Mouse (Mus musculus) heart, postnatal 14 days (tissue): Measurements from ENCODE around the gene Tsr1. TPM values are rescaled to one million over a fixed set of nuclear protein-coding genes. Genes with fewer than 3 reads are reported as not detected.

Experiments
- DNase-seq, 2 experiments: peaks; one replicate each; pipeline ENCODE4 v3.0.0; 2021 to 2022
- intact Hi-C: fragments of 180-260 bp; cut with DNase I; formaldehyde crosslinking; loops from one replicate; pipeline ENCODE4 v1.15.1; 2025
- microRNA-seq, 2 experiments: library from miRNA; unstranded; fragments of <30 nt; microRNA quantifications; one replicate each; pipeline ENCODE4 v1.2.0; 2021 to 2022
- total RNA-seq, 2 experiments: library from RNA; stranded (reverse); gene quantifications; 2 replicates each; pipeline ENCODE4 v1.2.3; 2021

The Tsr1 gene
- total RNA-seq, 2 experiments from 2014 or later: 13.5 to 14.2 TPM

DNA sequence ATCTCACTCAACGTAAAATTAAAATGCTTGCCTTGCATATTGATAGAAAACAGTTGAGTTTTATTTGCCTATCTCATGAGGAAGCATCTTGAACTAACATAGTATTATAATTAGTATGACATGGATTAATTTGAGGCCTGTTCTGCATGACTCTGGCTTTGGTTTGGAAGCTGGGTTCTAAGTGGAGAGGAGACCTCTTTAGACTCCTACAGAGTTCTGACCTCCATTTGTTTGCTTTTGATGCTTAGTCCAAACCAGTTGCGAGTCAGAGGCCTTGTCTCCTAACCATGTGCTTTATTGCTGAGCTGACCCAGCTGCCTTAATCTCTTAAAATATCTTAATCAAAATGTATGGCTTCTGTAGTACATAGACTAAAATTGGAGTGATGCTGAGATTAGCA is 59.7 kb downstream of the Tsr1 start:
- DNase-seq: no peak
- intact Hi-C loops: no loop called here

Small RNAs within 50 kb of the gene (microRNA-seq; reads per million reads assigned to microRNA genes)
- gene Mir6926: 0 to 1.6 reads per million in 2 experiments

Other genes starting within 250 kb of the Tsr1 start
- gene Cluh, start 248.6 kb upstream of the Tsr1 start, total RNA-seq: 100 to 1,000 TPM; 215 to 219 TPM
- 100 to 1,000 TPM; 200 to 201 TPM for gene Pafah1b1, start 173.4 kb upstream of the Tsr1 start, total RNA-seq
- 10 to 100 TPM; 11.2 to 14.2 TPM for gene Mettl16, start 127.2 kb upstream of the Tsr1 start, total RNA-seq
- 10 to 100 TPM; 10.5 to 11.6 TPM for gene Mnt, start 67.2 kb upstream of the Tsr1 start, total RNA-seq
- gene Sgsm2, start 1.0 kb upstream of the Tsr1 start, total RNA-seq: 1 to 10 TPM; 7.0 to 7.3 TPM
- gene Smg6, start 27.8 kb downstream of the Tsr1 start, total RNA-seq: 10 to 100 TPM; 19.2 to 20.9 TPM
- gene Srr, start 27.9 kb downstream of the Tsr1 start, total RNA-seq: 10 to 100 TPM; 31.5 to 34.3 TPM